Comparison of ENCODE assay signal across 8 mouse cellular contexts in genomic region chr7:80992063-80992462, GRCm38 (mm10). TPM values are rescaled to one million over a fixed set of nuclear protein-coding genes. Genes with fewer than 3 reads are reported as not detected.
DNase-seq lines count a peak whose midpoint lies in the region; ATAC-seq and TF ChIP-seq lines count a peak whose summit lies in the region.

No protein-coding gene starts in this region.

- ATAC-seq in heart, embryonic 12.5 days (ENCODE audit: insufficient number of reproducible peaks, low FRiP score), result no peak
- no peak for ATAC-seq in hindbrain, embryonic 16.5 days
- ATAC-seq in midbrain, embryonic 16.5 days, result no peak
- ATAC-seq in inflammation-experienced regulatory T-cells, adult 6 months, result no peak

- H3K27me3 ChIP-seq in heart, embryonic 12.5 days (replicated peaks), result no peaks in the 10 kb centered on the region
- no peaks in the 10 kb centered on the region for H3K27me3 ChIP-seq in hindbrain, embryonic 16.5 days (replicated peaks; ENCODE audit: control insufficient read depth, insufficient read depth, low read length)
- no peaks in the 10 kb centered on the region for H3K27me3 ChIP-seq in midbrain, embryonic 16.5 days (ENCODE audit: control insufficient read depth, insufficient read depth, low read depth, low read length)

- peak overlapping the region; percentile 75 for H3K4me2 ChIP-seq in heart, embryonic 12.5 days
- peak overlapping the region; percentile 93 for H3K4me2 ChIP-seq in hindbrain, embryonic 16.5 days (ENCODE audit: low read length)
- peak overlapping the region; percentile 83 for H3K4me2 ChIP-seq in midbrain, embryonic 16.5 days (ENCODE audit: low read length)

- no peak for TF ChIP-seq CTCF in cortical plate, adult 2 months (IDR thresholded peaks at IDR 0.05; ENCODE audit: extremely low read depth, insufficient read depth, low read length)

- H3K4me1 ChIP-seq in heart, embryonic 12.5 days (replicated peaks), result peaks cover 42% of the 10 kb centered on the region
- peaks cover 1% of the 10 kb centered on the region; the same call in 1 of the 2 replicates for H3K4me1 ChIP-seq in cortical plate, adult 2 months (ENCODE audit: control insufficient read depth, insufficient read depth, low read length)
- peaks cover 25% of the 10 kb centered on the region for H3K4me1 ChIP-seq in hindbrain, embryonic 16.5 days (ENCODE audit: control insufficient read depth, insufficient read depth, low read depth, low read length)
- H3K4me1 ChIP-seq in midbrain, embryonic 16.5 days (ENCODE audit: control insufficient read depth, insufficient read depth, low read length), result peaks cover 24% of the 10 kb centered on the region

- peaks cover 4% of the 10 kb centered on the region; the same call in 1 of the 2 replicates for H3K36me3 ChIP-seq in heart, embryonic 12.5 days
- no peaks in the 10 kb centered on the region for H3K36me3 ChIP-seq in hindbrain, embryonic 16.5 days (ENCODE audit: control insufficient read depth, insufficient read depth, low read length)
- no peaks in the 10 kb centered on the region for H3K36me3 ChIP-seq in midbrain, embryonic 16.5 days (ENCODE audit: control insufficient read depth, insufficient read depth, low read length)

- TF ChIP-seq POLR2A in cortical plate, adult 2 months (IDR thresholded peaks at IDR 0.05; ENCODE audit: extremely low read depth, insufficient read depth, low read length), result no peak

- no peak for DNase-seq in heart, postnatal 4 days
- no peak for DNase-seq in thymus, postnatal 14 days
- no peak for DNase-seq in gastrocnemius, adult 8-10 months (ENCODE audit: low spot score in 2 of 2)

- WGBS in heart, embryonic 12.5 days, result 67% methylated on average over 6 of the region's 6 CpGs
- 82% methylated on average over 6 of the region's 6 CpGs for WGBS in hindbrain, embryonic 16.5 days
- 77% methylated on average over 6 of the region's 6 CpGs for WGBS in midbrain, embryonic 16.5 days

- H3K9me3 ChIP-seq in heart, embryonic 12.5 days (replicated peaks), result no peaks in the 10 kb centered on the region
- no peaks in the 10 kb centered on the region for H3K9me3 ChIP-seq in hindbrain, embryonic 16.5 days (ENCODE audit: control insufficient read depth, low read length)
- H3K9me3 ChIP-seq in midbrain, embryonic 16.5 days (replicated peaks; ENCODE audit: control insufficient read depth, low read length, poor library complexity, severe bottlenecking), result no peaks in the 10 kb centered on the region

- peak overlapping the region; percentile 91 for H3K4me3 ChIP-seq in heart, embryonic 12.5 days
- H3K4me3 ChIP-seq in cortical plate, adult 2 months (ENCODE audit: insufficient read depth, low read length), result peak overlapping the region; percentile 95; the same call in 1 of the 2 replicates
- H3K4me3 ChIP-seq in hindbrain, embryonic 16.5 days (ENCODE audit: low read length), result peak overlapping the region; percentile 85
- H3K4me3 ChIP-seq in midbrain, embryonic 16.5 days (ENCODE audit: low read depth, low read length), result peak overlapping the region; percentile 96

- peak overlapping the region; percentile 93 for H3K27ac ChIP-seq in heart, embryonic 12.5 days (ENCODE audit: poor library complexity, severe bottlenecking)
- no peak overlapping the region for H3K27ac ChIP-seq in cortical plate, adult 2 months (ENCODE audit: insufficient read depth, low read length)
- H3K27ac ChIP-seq in hindbrain, embryonic 16.5 days (ENCODE audit: low read depth, low read length), result peak overlapping the region; percentile 9; the same call in 1 of the 2 replicates
- peak overlapping the region; percentile 94 for H3K27ac ChIP-seq in midbrain, embryonic 16.5 days (ENCODE audit: low read length)

- peak overlapping the region; percentile 99 for H3K9ac ChIP-seq in heart, embryonic 12.5 days
- H3K9ac ChIP-seq in hindbrain, embryonic 16.5 days (ENCODE audit: low read depth, low read length), result peak overlapping the region; percentile 99
- H3K9ac ChIP-seq in midbrain, embryonic 16.5 days (ENCODE audit: low read depth, low read length), result peak overlapping the region; percentile 98

RNA-seq across cellular contexts. Expression of gene Zfp592, which starts 1.4 kb away (rescaled TPM):
- 15.2 and 18.1 TPM in 2 replicates for polyA plus RNA-seq in heart, embryonic 12.5 days (2016; fragmentation: Nextera tagmentation; extraction: Ambion mirVana)
- 10 to 100 TPM; 18.4 to 23.6 TPM for total RNA-seq in heart, postnatal 4 days (2021)
- polyA plus RNA-seq in cortical plate, adult 2 months (2012; rRNA removed), result 13.8 and 14.1 TPM in 2 replicates
- 9.0 and 12.2 TPM in 2 replicates for polyA plus RNA-seq in hindbrain, embryonic 16.5 days (2015; fragmentation: Nextera tagmentation; extraction: Ambion mirVana)
- polyA plus RNA-seq in midbrain, embryonic 16.5 days (2015; fragmentation: Nextera tagmentation; extraction: Ambion mirVana), result 10.2 and 10.6 TPM in 2 replicates
- polyA plus RNA-seq in inflammation-experienced regulatory T-cells, adult 6 months (2017; shearing (Covaris generic)), result 10 to 100 TPM; 12.8 to 21.3 (median 19.8) TPM
- total RNA-seq in gastrocnemius, adult 8-10 months (2022), result 10 to 100 TPM in 3 of 4 experiments, 1 to 10 TPM in 1; 9.1 to 14.1 (median 12.1) TPM

RNA-seq across cellular contexts. Expression of gene Sec11a, which starts 44.5 kb away (rescaled TPM):
- 145 and 152 TPM in 2 replicates for polyA plus RNA-seq in heart, embryonic 12.5 days (2016; fragmentation: Nextera tagmentation; extraction: Ambion mirVana)
- 10 to 100 TPM; 61.7 to 71.4 TPM for total RNA-seq in heart, postnatal 4 days (2021)
- polyA plus RNA-seq in cortical plate, adult 2 months (2012; rRNA removed), result 61.4 and 64.4 TPM in 2 replicates
- polyA plus RNA-seq in hindbrain, embryonic 16.5 days (2015; fragmentation: Nextera tagmentation; extraction: Ambion mirVana), result 153 and 164 TPM in 2 replicates
- polyA plus RNA-seq in midbrain, embryonic 16.5 days (2015; fragmentation: Nextera tagmentation; extraction: Ambion mirVana), result 156 and 157 TPM in 2 replicates
- polyA plus RNA-seq in inflammation-experienced regulatory T-cells, adult 6 months (2017; shearing (Covaris generic)), result 100 to 1,000 TPM; 248 to 321 (median 312) TPM
- 10 to 100 TPM; 24.9 to 33.7 (median 25.5) TPM for total RNA-seq in gastrocnemius, adult 8-10 months (2022)
